Mouse (Mus musculus): ENCODE results near the gene E2f4. TPM values are rescaled to one million over a fixed set of nuclear protein-coding genes. Genes with fewer than 3 reads are reported as not detected.

E2f4 gene
- polyA plus RNA-seq, 1 experiment from 2014 or later = 72.2 TPM

DNA sequence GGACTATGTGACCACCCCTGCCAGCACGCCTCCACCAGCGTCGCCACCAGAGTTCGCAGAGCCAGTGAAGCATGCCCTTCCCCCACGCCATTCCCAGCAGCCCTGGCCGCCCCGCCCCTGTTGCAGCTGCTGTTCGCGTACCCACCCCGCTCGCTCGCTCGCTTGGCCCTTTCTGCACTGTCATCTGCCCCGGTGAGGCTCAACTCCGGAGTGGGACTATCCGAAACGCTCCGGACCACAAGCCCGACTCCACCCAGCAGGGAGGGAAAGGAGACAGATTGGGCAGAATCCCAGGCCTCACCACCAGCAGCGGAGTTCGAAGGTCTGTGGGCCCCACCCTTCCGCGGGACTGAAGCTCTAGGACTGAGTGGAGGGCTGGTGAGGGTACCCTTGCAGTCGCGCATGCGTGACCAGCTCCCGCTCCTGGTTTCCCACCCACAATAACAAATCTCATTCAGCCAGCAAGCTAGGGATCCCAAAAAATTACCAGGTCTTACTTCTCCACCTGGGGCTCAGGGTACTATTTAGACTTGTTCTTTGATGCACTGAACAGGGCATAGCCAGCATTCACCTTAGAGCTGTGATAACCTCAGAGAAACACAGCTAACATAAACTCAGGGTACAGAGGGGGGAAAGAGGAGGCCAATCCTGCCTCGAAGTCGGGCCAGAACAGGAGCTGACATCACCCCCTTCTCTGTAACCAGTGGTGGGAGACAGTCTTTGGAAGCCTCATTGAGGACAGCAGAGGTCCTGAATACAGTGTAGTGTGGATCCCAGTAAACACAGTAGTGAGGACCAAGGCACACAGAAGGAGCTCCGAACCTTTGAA, 21.0 kb upstream of the E2f4 start:
- H3K9me3 ChIP-seq (ENCODE audit: control insufficient read depth, low read length) = no peaks in the 10 kb centered on the region
- H3K27me3 ChIP-seq (replicated peaks; ENCODE audit: control insufficient read depth, insufficient read depth, low read length) = peaks cover 82% of the 10 kb centered on the region
- peak overlapping the region; percentile 41 for H3K4me3 ChIP-seq (ENCODE audit: low read depth, low read length)
- 2% methylated on average over 25 of the region's 30 CpGs for WGBS
- peaks cover 21% of the 10 kb centered on the region for H3K4me1 ChIP-seq (ENCODE audit: control insufficient read depth, insufficient read depth, low read length)
- H3K4me2 ChIP-seq (ENCODE audit: low read depth, low read length) = peak overlapping the region; percentile 75
- DNase-seq (ENCODE audit: low spot score) = peak; percentile 78
- no peak overlapping the region for H3K27ac ChIP-seq (replicated peaks; ENCODE audit: low read depth, low read length)
- H3K36me3 ChIP-seq (ENCODE audit: control insufficient read depth, insufficient read depth, low read length) = no peaks in the 10 kb centered on the region
- H3K9ac ChIP-seq (ENCODE audit: low read depth, low read length) = peak overlapping the region; percentile 61
- peak; percentile 78 for ATAC-seq (ENCODE audit: low read depth)

DNA sequence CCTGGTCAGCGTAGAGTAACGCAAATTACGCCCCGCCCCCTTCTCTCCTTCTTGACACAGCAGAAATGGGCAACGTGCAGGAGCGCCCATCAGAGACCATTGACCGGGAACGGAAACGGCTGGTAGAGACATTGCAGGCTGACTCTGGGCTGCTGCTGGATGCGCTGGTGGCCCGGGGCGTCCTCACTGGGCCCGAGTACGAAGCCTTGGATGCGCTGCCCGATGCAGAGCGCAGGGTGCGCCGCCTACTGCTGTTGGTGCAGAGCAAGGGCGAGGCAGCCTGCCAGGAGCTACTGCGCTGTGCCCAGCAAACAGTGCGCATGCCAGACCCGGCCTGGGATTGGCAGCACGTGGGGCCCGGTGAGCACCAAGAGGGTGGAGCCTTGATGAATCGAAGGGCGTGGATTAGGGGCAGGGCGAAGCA, 18.5 kb upstream of the E2f4 start:
- peaks cover 7% of the 10 kb centered on the region; the same call in 1 of the 2 replicates for H3K36me3 ChIP-seq (ENCODE audit: control insufficient read depth, insufficient read depth, low read length)
- peak overlapping the region; percentile 26 for H3K4me3 ChIP-seq (ENCODE audit: low read depth, low read length)
- H3K9ac ChIP-seq (ENCODE audit: low read depth, low read length) = peak overlapping the region; percentile 37; the same call in 1 of the 2 replicates
- H3K4me2 ChIP-seq (ENCODE audit: low read depth, low read length) = peak overlapping the region; percentile 49
- peaks cover 21% of the 10 kb centered on the region for H3K4me1 ChIP-seq (ENCODE audit: control insufficient read depth, insufficient read depth, low read length)
- H3K9me3 ChIP-seq (ENCODE audit: control insufficient read depth, low read length) = no peaks in the 10 kb centered on the region
- ATAC-seq (ENCODE audit: low read depth) (peak; percentile 66), DNase-seq (ENCODE audit: low spot score) (peak; percentile 82)
- 4% methylated on average over 27 of the region's 28 CpGs for WGBS
- no peak overlapping the region for H3K27ac ChIP-seq (replicated peaks; ENCODE audit: low read depth, low read length)
- peaks cover 59% of the 10 kb centered on the region for H3K27me3 ChIP-seq (replicated peaks; ENCODE audit: control insufficient read depth, insufficient read depth, low read length)

DNA sequence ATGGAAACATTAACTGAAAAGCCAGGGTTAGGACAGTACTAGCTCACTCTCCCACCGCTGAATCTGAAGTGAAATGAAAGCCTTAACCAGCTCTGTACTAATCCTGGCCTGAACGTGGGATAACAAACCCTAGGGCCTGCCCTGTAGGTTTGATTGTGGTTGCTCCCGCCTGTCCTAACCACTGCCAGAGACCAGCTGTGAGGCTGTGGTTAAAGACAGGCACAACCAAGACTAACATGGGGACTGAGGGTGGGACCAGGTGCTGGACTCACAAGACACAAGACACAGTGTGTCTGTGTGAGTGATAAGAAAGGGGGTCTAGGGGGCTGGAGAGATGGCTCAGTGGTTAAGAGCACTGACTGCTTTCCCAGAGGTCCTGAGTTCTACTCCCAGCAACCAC, 16.9 kb upstream of the E2f4 start:
- no peak overlapping the region for H3K4me2 ChIP-seq (ENCODE audit: low read depth, low read length)
- H3K9ac ChIP-seq (ENCODE audit: low read depth, low read length) = no peak overlapping the region
- peaks cover 43% of the 10 kb centered on the region for H3K27me3 ChIP-seq (replicated peaks; ENCODE audit: control insufficient read depth, insufficient read depth, low read length)
- WGBS = 56% methylated on average over 3 of the region's 3 CpGs
- H3K9me3 ChIP-seq (ENCODE audit: control insufficient read depth, low read length) = no peaks in the 10 kb centered on the region
- H3K36me3 ChIP-seq (ENCODE audit: control insufficient read depth, insufficient read depth, low read length) = peaks cover 11% of the 10 kb centered on the region; the same call in 1 of the 2 replicates
- peaks cover 17% of the 10 kb centered on the region for H3K4me1 ChIP-seq (ENCODE audit: control insufficient read depth, insufficient read depth, low read length)
- H3K4me3 ChIP-seq (ENCODE audit: low read depth, low read length) = no peak overlapping the region
- ATAC-seq (ENCODE audit: low read depth) (no peak), DNase-seq (ENCODE audit: low spot score) (no peak)
- H3K27ac ChIP-seq (replicated peaks; ENCODE audit: low read depth, low read length) = no peak overlapping the region

DNA sequence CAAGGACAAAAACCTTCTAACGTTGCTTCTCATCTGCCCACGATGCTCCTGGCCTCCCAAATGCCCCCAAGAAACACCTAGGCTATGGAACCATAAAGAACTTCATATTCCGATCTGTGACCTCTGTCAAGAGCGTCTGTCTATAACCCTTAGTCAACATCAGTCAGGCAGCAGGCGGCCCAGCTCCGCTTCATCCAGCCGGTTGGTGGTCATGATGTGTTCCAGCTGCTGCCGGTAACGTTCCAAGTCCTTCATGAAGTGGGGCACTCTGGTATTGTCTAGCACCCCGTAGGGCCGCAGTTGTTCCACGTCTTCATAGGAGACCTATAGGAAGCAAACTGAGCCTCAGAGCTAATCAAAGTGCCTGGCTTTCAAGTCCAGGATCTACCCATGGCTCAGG, 15.6 kb upstream of the E2f4 start:
- Histone ChIP-seq H3K9ac (ENCODE audit: low read depth, low read length) (no peak overlapping the region), H3K9me3 (ENCODE audit: control insufficient read depth, low read length) (no peaks in the 10 kb centered on the region), H3K4me2 (ENCODE audit: low read depth, low read length) (no peak overlapping the region), H3K27ac (replicated peaks; ENCODE audit: low read depth, low read length) (no peak overlapping the region), H3K27me3 (replicated peaks; ENCODE audit: control insufficient read depth, insufficient read depth, low read length) (peaks cover 34% of the 10 kb centered on the region), H3K36me3 (ENCODE audit: control insufficient read depth, insufficient read depth, low read length) (peaks cover 13% of the 10 kb centered on the region; the same call in 1 of the 2 replicates), H3K4me3 (ENCODE audit: low read depth, low read length) (no peak overlapping the region), H3K4me1 (ENCODE audit: control insufficient read depth, insufficient read depth, low read length) (peaks cover 9% of the 10 kb centered on the region)
- no peak for DNase-seq (ENCODE audit: low spot score)
- WGBS = 82% methylated on average over 12 of the region's 12 CpGs
- ATAC-seq (ENCODE audit: low read depth) = no peak

DNA sequence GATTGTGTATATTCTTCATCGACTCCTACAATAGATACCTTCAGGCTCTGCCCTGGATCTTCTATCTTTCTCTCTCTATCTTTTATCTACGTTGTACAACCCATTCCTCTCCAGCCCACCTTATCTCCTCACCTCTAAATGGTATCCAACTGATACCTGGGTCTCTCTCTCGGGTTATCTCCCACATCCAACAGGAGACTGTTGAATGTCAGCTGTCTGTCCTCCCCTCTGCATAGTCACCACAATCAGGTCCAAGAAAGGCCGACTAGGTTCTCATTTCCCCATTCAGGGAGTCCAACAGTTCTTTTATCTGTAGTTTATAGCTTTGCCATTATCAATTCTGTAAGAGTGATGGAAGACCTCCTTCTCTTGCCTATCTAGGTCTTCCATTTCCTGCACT, 15.2 kb upstream of the E2f4 start:
- no peak for ATAC-seq (ENCODE audit: low read depth)
- Histone ChIP-seq H3K36me3 (ENCODE audit: control insufficient read depth, insufficient read depth, low read length) (peaks cover 13% of the 10 kb centered on the region; the same call in 1 of the 2 replicates), H3K4me1 (ENCODE audit: control insufficient read depth, insufficient read depth, low read length) (peaks cover 8% of the 10 kb centered on the region), H3K27me3 (replicated peaks; ENCODE audit: control insufficient read depth, insufficient read depth, low read length) (peaks cover 30% of the 10 kb centered on the region), H3K9me3 (ENCODE audit: control insufficient read depth, low read length) (no peaks in the 10 kb centered on the region), H3K4me3 (ENCODE audit: low read depth, low read length) (no peak overlapping the region), H3K9ac (ENCODE audit: low read depth, low read length) (no peak overlapping the region), H3K4me2 (ENCODE audit: low read depth, low read length) (no peak overlapping the region), H3K27ac (replicated peaks; ENCODE audit: low read depth, low read length) (no peak overlapping the region)
- no peak for DNase-seq (ENCODE audit: low spot score)
- 94% methylated on average over 4 of the region's 4 CpGs for WGBS

DNA sequence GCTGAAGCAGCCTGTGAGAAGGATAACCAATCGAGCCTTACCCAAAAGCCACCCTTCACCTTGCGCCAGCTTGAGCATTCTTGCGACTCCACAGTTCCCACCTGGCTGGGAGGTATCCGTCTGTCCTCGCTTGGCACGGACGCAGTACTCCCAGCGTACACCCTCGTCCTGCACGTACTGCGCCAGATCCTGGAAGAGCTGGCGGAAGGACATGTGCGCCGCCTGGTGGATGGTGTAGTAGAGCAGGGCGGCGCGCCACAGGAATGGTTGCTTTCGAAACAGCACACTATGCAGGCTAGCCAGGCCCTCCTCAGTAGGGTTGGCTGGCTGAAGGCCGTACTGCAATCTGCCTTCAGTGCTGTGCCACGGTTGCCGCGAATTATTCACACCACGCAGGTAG, 14.4 kb upstream of the E2f4 start:
- Histone ChIP-seq H3K9me3 (ENCODE audit: control insufficient read depth, low read length) (no peaks in the 10 kb centered on the region), H3K27ac (replicated peaks; ENCODE audit: low read depth, low read length) (no peak overlapping the region), H3K9ac (ENCODE audit: low read depth, low read length) (0 out of 2 replicates have a peak overlapping the region, but pooled peaks have one; percentile 4), H3K27me3 (replicated peaks; ENCODE audit: control insufficient read depth, insufficient read depth, low read length) (peaks cover 21% of the 10 kb centered on the region), H3K4me1 (ENCODE audit: control insufficient read depth, insufficient read depth, low read length) (peaks cover 8% of the 10 kb centered on the region), H3K36me3 (ENCODE audit: control insufficient read depth, insufficient read depth, low read length) (peaks cover 13% of the 10 kb centered on the region; the same call in 1 of the 2 replicates), H3K4me2 (ENCODE audit: low read depth, low read length) (no peak overlapping the region), H3K4me3 (ENCODE audit: low read depth, low read length) (no peak overlapping the region)
- ATAC-seq (ENCODE audit: low read depth) (peak; percentile 58), DNase-seq (ENCODE audit: low spot score) (peak; percentile 37)
- WGBS = 29% methylated on average over 23 of the region's 23 CpGs

DNA sequence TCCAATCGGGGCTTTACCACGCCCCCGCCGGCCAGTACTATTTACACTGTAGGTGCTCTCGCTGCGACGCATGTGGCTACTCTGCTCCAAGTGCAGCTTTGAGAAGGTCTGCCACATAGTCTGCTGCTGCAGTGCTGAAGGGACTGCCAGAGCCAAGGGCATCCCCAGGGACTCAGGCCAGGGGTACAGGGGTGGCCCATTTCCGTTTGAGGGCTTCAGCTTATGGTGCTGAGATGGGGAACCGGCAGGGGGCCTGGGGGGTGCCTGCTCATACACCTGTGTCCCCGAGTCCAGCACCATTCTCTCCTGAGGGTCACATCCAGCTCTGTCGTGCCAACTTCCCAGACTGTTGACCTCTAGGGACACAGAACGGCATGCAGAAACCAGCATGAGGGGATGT, 11.9 kb upstream of the E2f4 start:
- DNase-seq (ENCODE audit: low spot score) (no peak), ATAC-seq (ENCODE audit: low read depth) (no peak)
- Histone ChIP-seq H3K27me3 (replicated peaks; ENCODE audit: control insufficient read depth, insufficient read depth, low read length) (peaks cover 8% of the 10 kb centered on the region), H3K9me3 (ENCODE audit: control insufficient read depth, low read length) (no peaks in the 10 kb centered on the region), H3K9ac (ENCODE audit: low read depth, low read length) (no peak overlapping the region), H3K36me3 (ENCODE audit: control insufficient read depth, insufficient read depth, low read length) (peaks cover 13% of the 10 kb centered on the region; the same call in 1 of the 2 replicates), H3K4me2 (ENCODE audit: low read depth, low read length) (no peak overlapping the region), H3K27ac (replicated peaks; ENCODE audit: low read depth, low read length) (no peak overlapping the region), H3K4me3 (ENCODE audit: low read depth, low read length) (no peak overlapping the region), H3K4me1 (ENCODE audit: control insufficient read depth, insufficient read depth, low read length) (peaks cover 6% of the 10 kb centered on the region; the same call in 1 of the 2 replicates)
- WGBS = 52% methylated on average over 12 of the region's 12 CpGs

DNA sequence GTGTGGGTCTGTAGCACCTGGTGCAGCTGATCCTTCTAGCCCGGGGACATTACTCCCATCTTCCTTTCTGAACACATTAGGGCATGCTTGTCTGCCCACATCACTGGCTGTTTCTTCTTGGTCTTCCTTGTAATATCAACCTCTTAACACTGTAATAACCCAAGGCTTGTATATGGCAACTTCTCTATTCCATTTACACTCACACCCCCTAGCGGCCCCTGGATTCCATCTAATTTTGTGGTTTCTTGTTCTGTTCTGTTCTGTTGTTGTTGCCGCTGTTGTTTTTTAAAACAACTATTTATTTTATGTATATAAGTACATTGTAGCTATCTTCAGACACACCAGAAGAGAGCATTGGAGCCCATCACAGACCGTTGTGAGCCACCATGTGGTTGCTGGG, 10.6 kb upstream of the E2f4 start:
- H3K36me3 ChIP-seq (ENCODE audit: control insufficient read depth, insufficient read depth, low read length) = peaks cover 13% of the 10 kb centered on the region; the same call in 1 of the 2 replicates
- H3K4me2 ChIP-seq (ENCODE audit: low read depth, low read length) = no peak overlapping the region
- WGBS = 85% methylated on average over 4 of the region's 4 CpGs
- no peak for DNase-seq (ENCODE audit: low spot score)
- no peak for ATAC-seq (ENCODE audit: low read depth)
- peaks cover 11% of the 10 kb centered on the region for H3K27me3 ChIP-seq (replicated peaks; ENCODE audit: control insufficient read depth, insufficient read depth, low read length)
- peaks cover 9% of the 10 kb centered on the region; the same call in 1 of the 2 replicates for H3K4me1 ChIP-seq (ENCODE audit: control insufficient read depth, insufficient read depth, low read length)
- no peaks in the 10 kb centered on the region for H3K9me3 ChIP-seq (ENCODE audit: control insufficient read depth, low read length)
- H3K4me3 ChIP-seq (ENCODE audit: low read depth, low read length) = no peak overlapping the region
- H3K27ac ChIP-seq (replicated peaks; ENCODE audit: low read depth, low read length) = no peak overlapping the region
- no peak overlapping the region for H3K9ac ChIP-seq (ENCODE audit: low read depth, low read length)

Measured in embryonic facial prominence, embryonic 14.5 days (tissue).